ENCODE assay signal across 8 mouse cellular contexts in the genomic region with DNA sequence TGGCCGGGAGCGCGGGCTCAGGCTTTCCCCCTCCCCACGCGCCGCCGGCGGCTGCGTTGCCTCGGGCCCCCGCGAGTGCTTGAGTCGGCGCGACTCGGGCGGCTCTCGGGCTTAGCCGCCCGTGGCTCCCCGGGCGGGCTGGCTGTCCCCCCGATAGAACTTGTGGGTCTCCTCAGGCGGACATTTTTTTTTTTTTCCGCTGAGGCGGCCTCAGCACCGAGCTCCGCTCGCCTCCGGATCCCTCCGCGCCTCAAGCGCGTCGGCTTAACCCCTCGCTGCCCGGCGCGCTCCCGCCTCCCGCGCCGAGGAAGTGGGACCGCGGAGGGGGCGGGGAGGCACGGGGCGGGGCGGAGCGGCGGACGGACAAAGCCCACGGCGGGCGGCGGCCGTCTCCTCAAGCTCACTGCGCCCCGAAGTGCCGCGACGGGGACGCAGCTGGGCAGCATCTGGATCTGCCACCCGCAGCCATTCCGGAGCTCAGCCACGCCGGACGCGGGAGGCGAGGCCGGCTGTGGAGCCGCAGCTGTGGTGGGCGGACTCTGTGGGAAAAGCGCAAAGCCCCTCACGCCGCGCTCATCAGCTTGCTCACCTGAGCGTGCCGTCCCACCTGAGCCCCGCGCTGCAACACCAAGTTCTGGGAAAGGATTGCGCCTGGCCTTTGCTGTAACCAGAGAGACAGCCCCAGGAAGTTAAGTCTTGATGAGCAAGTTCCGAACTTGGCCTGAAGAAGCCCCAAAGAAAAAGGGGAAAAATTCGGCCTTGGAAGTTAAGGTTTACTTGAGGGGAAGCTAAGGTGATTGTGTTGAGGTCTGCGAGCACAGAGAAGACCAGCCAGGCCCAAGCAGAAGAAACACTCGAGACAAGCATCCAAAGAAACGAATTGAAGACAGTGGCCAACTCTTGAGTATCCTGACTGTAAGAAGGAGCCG. TPM values are rescaled to one million over a fixed set of nuclear protein-coding genes. Genes with fewer than 3 reads are reported as not detected.
A peak's percentile ranks its signal among the peaks of the same experiment; 100 is the strongest.
DNase-seq lines count a peak whose midpoint lies in the region; ATAC-seq lines count a peak whose summit lies in the region.

A gene (minus strand): TSS at position 250 of the 929 bp plus-strand sequence.

- no peaks in the 10 kb centered on the region for H3K9me3 ChIP-seq in lung, embryonic 16.5 days (ENCODE audit: control insufficient read depth, low read length)

- DNase-seq in Muller cell, postnatal 12 days (ENCODE audit: inconsistent ontology term) = peak; percentile 96
- DNase-seq in cerebellum, adult 8-10 months = peak; percentile 79
- DNase-seq in layer of hippocampus, adult 9-11 months = peak; percentile 87
- DNase-seq in ovary, adult 18-20 months (ENCODE audit: low spot score) = peak; percentile 80
- DNase-seq in thymus, postnatal 0 days (ENCODE audit: low spot score) = peak; percentile 95

- peak; percentile 74 for ATAC-seq in frontal cortex, adult (ENCODE audit: low TSS enrichment)
- peak; percentile 83 to 85 for ATAC-seq in hematopoietic stem cell, adult 5-6 weeks (replicated peaks in 1 of 2; ENCODE audit: insufficient read depth in 1 of 2, low FRiP score in 2 of 2, low TSS enrichment in 1 of 2, low read depth in 1 of 2, poor library complexity in 2 of 2, severe bottlenecking in 2 of 2)
- peak; percentile 95 for ATAC-seq in lung, embryonic 16.5 days (ENCODE audit: low read depth)

- peak within 1 kb of the TSS; percentile 95 for H3K9ac ChIP-seq in lung, embryonic 16.5 days (ENCODE audit: low read length)

- H3K4me3 ChIP-seq in lung, embryonic 16.5 days (ENCODE audit: low read length) = peak within 1 kb of the TSS; percentile 71

- H3K4me1 ChIP-seq in lung, embryonic 16.5 days (replicated peaks; ENCODE audit: control insufficient read depth, insufficient read depth, low read length) = peaks cover 14% of the 10 kb centered on the region

- peak within 1 kb of the TSS; percentile 78 for H3K4me2 ChIP-seq in lung, embryonic 16.5 days (ENCODE audit: low read depth, low read length)

- WGBS in lung, embryonic 16.5 days = 1% methylated on average over 83 of the region's 88 CpGs

- H3K27ac ChIP-seq in lung, embryonic 16.5 days (ENCODE audit: low read length) = peak within 1 kb of the TSS; percentile 94

- no peaks in the 10 kb centered on the region for H3K27me3 ChIP-seq in lung, embryonic 16.5 days (ENCODE audit: control insufficient read depth, insufficient read depth, low read depth, low read length)

- H3K36me3 ChIP-seq in lung, embryonic 16.5 days (ENCODE audit: control insufficient read depth, insufficient read depth, low read length) = no peaks in the 10 kb centered on the region; the same call in 1 of the 2 replicates

RNA-seq across cellular contexts. Expression of the gene that starts here (rescaled TPM):
- 67.5 and 70.2 TPM in 2 replicates for total RNA-seq in hematopoietic stem cell, adult 5-6 weeks (2017)
- 54.9 and 60.4 TPM in 2 replicates for polyA plus RNA-seq in lung, embryonic 16.5 days (2015; fragmentation: Nextera tagmentation; extraction: Ambion mirVana)
- 110 and 142 TPM in 2 replicates for polyA plus RNA-seq in thymus, postnatal 0 days (2015; fragmentation: Nextera tagmentation; extraction: Ambion mirVana)

Comparison
In these comparisons a context has a peak if more than half of its experiments do, and no peak if none do; other contexts are left out.
1. Peak in every context shown above with its lines: DNase-seq, ATAC-seq, H3K4me3 ChIP-seq and H3K27ac ChIP-seq.